Mouse (Mus musculus) ES-E14 (cell line): Measurements from ENCODE around the gene Akt2. TPM values are rescaled to one million over a fixed set of nuclear protein-coding genes. Genes with fewer than 3 reads are reported as not detected.

Source experiments
- DNase-seq: peaks from one replicate; pipeline ENCODE4 v3.0.0-alpha.2; 2013; ENCODE audit warnings: low read depth, low spot score
- H3K27ac ChIP-seq: 2 replicates; pipeline ENCODE4 v1.5.1; 2012; ENCODE audit warnings: low read depth, mild to moderate bottlenecking, low read length, moderate library complexity, mixed read lengths; ENCODE audit not compliant: poor library complexity, insufficient read depth, severe bottlenecking
- H3K36me3 ChIP-seq: 2 replicates; pipeline ENCODE4 v1.6.1; 2012; ENCODE audit warnings: mild to moderate bottlenecking, low read length, moderate library complexity, mixed read lengths; ENCODE audit not compliant: control insufficient read depth, poor library complexity, insufficient read depth, severe bottlenecking
- H3K4me1 ChIP-seq, 2 experiments: fragments of 150-350 bp in 1 of 2; sonication (generic) in 1 of 2; 2 replicates each; pipeline ENCODE4 v1.6.1; 2012; ENCODE audit warnings: low read length in 2 of 2, mild to moderate bottlenecking in 1 of 2, mixed read lengths in 1 of 2; ENCODE audit not compliant: control insufficient read depth in 2 of 2, insufficient read depth in 2 of 2, poor library complexity in 1 of 2
- H3K4me3 ChIP-seq, 2 experiments: fragments of 150-350 bp in 1 of 2; sonication (generic) in 1 of 2; 2 replicates each; pipeline ENCODE4 v1.5.1; 2012; ENCODE audit warnings: low read length in 2 of 2, low read depth in 1 of 2, mild to moderate bottlenecking in 1 of 2, mixed read lengths in 1 of 2; ENCODE audit not compliant: insufficient read depth in 1 of 2, poor library complexity in 1 of 2, severe bottlenecking in 1 of 2
- H3K9ac ChIP-seq: 2 replicates; pipeline ENCODE4 v1.6.1; 2012; ENCODE audit warnings: low read depth, mild to moderate bottlenecking, low read length, mixed read lengths; ENCODE audit not compliant: poor library complexity, insufficient read depth, severe bottlenecking
- H3K9me3 ChIP-seq: fragments of 150-350 bp; sonication (generic); 2 replicates; pipeline ENCODE4 v1.6.1; 2012; ENCODE audit warnings: low read depth, mild to moderate bottlenecking, low read length; ENCODE audit not compliant: control insufficient read depth, insufficient read depth
- CHD2 ChIP-seq: IDR thresholded peaks from 2 replicates; pipeline ENCODE4 v1.6.1; 2014; ENCODE audit warnings: mild to moderate bottlenecking, low read depth, low read length, inconsistent platforms
- HCFC1 ChIP-seq: IDR thresholded peaks from 2 replicates; pipeline ENCODE4 v1.6.1; 2012; ENCODE audit warnings: low read length, inconsistent platforms, borderline replicate concordance; ENCODE audit not compliant: insufficient read depth
- MAFK ChIP-seq: IDR thresholded peaks from 2 replicates; pipeline ENCODE4 v1.6.1; 2014; ENCODE audit warnings: mild to moderate bottlenecking, low read depth, low read length, inconsistent platforms; ENCODE audit not compliant: insufficient read depth
- ZC3H11A ChIP-seq: IDR thresholded peaks from 2 replicates; pipeline ENCODE4 v1.6.1; 2012; ENCODE audit warnings: low read depth, mild to moderate bottlenecking, inconsistent platforms, low read length, borderline replicate concordance
- ZNF384 ChIP-seq: IDR thresholded peaks from 2 replicates; pipeline ENCODE4 v1.6.1; 2012; ENCODE audit warnings: low read depth, low read length, inconsistent platforms
- in situ Hi-C, 2 experiments: fragments of 600-800 bp; cut with MboI; formaldehyde crosslinking; loops; one replicate each; pipeline ENCODE4 v1.15.1; 2025; ENCODE audit warnings: low sequenced_read_pairs in 2 of 2, inconsistent platforms in 1 of 2; ENCODE audit not compliant: unreplicated experiment in 2 of 2
- total RNA-seq: library from RNA; depleted of rRNA; stranded (reverse); fragments of 300-350 nt; gene quantifications from 2 replicates; pipeline ENCODE4 v1.2.3, GENCODE M21; 2012; rRNA removed

Gene Akt2
- 42.2 and 44.8 TPM in 2 replicates for total RNA-seq

DNA sequence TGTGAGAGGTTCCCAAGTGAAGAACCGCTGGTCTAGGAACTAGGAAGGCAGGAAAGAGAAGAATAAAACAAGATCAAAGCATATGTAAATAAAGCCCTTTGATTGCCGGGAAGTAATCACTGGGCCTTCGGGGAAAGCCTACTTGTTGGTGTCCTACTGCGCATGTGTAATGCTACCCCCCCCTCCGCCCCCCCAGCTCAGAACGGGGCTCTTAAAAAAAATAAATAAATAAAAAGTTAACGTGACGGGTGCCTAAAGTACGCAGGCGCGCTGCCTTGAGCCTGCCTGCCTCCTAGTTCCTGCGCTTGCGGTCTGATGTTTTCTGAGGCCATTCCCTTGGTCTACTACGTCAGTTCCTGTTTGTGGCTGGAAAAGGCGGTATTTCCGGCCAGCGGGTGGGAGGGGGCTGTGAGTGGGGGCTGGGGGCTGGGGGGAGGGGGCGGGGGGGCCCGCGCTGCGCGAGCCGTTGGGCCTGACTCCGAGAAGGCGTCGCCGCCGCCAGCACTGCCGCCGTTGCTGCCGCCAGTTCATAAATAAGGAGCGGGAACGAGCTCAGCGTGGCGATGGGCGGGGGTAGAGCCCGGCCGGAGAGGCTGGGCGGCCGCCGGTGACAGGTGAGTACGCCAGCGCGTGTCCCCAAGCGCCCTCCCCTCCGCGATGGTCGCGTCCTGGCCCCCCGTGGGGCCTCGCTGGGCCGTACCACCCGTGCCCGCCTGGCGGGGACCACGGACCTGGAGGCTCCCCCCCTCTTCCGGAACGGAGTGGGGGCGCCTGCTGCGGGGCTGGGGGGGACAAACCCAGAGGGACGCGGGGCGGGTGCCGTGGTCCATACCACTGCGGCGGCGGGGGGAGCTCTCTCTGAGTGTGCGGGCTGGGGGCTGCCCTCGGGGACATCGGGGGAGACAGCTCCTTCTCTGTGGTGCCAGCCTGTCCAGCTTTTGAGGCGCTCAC is at the start of gene Akt2:
Gene Akt2 (plus strand): TSS at position 287 of the 951 bp plus-strand sequence.
- TF ChIP-seq CHD2 (no peak), MAFK (no peak), ZC3H11A (no peak), HCFC1 (peak; percentile 63; the same call in 1 of the 2 replicates), ZNF384 (peak; percentile 44; the same call in 1 of the 2 replicates)
- Histone ChIP-seq H3K27ac (peak within 1 kb of the TSS; percentile 99), H3K36me3 (peaks cover 11% of the 10 kb centered on the region; the same call in 1 of the 2 replicates), H3K4me1 (peaks cover 8 to 16% of the 10 kb centered on the region in 2 experiments), H3K9me3 (no peaks in the 10 kb centered on the region), H3K9ac (peak within 1 kb of the TSS; percentile 97), H3K4me3 (peak within 1 kb of the TSS; percentile 78 to 94)
- DNase-seq = peak; percentile 86
- in situ Hi-C loops = no loop called here

DNA sequence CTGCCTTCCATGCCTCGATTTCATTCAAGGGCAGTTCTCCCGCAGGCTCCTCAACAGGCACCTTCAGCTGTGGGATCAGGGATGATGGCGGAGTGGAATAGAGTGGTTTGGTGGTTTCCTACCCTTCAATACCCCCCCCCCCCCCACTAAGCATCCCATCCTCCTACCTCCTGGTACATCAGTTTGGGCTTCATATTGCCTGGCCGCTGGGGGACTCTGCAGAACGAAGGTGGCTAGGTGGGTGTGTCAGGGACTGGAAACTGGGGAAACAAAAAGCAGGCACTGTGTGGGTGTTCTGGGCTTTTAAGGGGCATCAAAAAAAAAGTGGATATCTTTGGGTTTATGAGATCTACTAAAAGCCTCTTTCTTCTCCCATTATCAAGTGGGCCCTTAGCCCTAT is 49.4 kb upstream of the Akt2 start:
- H3K27ac ChIP-seq = no peak overlapping the region
- H3K9ac ChIP-seq = no peak overlapping the region
- 0 out of 4 replicates have a peak overlapping the region, but pooled peaks of 1 of the 2 experiments have one; percentile 0 for H3K4me3 ChIP-seq
- no peaks in the 10 kb centered on the region for H3K9me3 ChIP-seq
- no peak for TF ChIP-seq ZNF384
- H3K4me1 ChIP-seq = peaks cover 3 to 13% of the 10 kb centered on the region in 2 experiments; a peak in 3 of 4 replicates
- H3K36me3 ChIP-seq = peaks cover 28% of the 10 kb centered on the region; the same call in 1 of the 2 replicates
- no peak for DNase-seq
- in situ Hi-C loops = no loop called here

DNA sequence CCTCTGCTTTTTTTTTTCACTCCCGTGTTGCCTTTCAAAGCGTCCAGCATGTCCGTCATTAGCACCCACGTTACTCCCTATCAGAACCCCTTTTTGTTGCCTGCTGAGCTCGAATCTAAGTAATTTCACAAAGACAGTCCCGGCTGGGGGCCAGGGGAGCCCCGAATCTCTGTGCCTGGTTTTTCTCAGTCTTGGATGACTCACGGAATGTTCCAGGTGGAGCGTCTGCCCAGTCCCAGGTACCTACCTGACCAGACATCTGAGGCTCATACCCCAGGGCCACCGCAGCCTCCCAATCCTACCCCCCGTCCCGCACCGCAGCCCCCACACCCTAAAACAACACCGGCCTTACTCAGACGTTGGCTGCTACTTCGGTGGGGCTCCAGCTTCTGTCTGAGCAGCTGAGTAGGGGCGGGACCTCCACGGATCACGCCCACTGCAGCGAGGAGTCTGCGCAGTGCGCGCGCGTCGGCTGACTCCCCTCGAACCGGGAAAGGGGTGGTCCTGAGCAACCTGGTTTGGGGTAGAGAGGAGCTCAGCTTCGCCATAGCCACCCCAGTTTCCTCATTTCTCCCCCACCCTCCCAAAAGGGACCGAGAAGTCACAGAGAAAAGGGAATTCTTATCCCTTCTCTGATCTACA is 48.8 kb upstream of the Akt2 start:
- TF ChIP-seq HCFC1 = no peak
- no peak for TF ChIP-seq ZC3H11A
- TF ChIP-seq CHD2 = no peak
- TF ChIP-seq ZNF384 = no peak
- TF ChIP-seq MAFK = no peak
- Histone ChIP-seq H3K9ac (peak overlapping the region; percentile 78), H3K9me3 (no peaks in the 10 kb centered on the region), H3K36me3 (peaks cover 24% of the 10 kb centered on the region; the same call in 1 of the 2 replicates), H3K4me1 (peaks cover 3 to 13% of the 10 kb centered on the region in 2 experiments; a peak in 3 of 4 replicates), H3K27ac (no peak overlapping the region), H3K4me3 (peak overlapping the region; percentile 69 to 74)
- DNase-seq = peak; percentile 48
- in situ Hi-C loops = no loop called here

DNA sequence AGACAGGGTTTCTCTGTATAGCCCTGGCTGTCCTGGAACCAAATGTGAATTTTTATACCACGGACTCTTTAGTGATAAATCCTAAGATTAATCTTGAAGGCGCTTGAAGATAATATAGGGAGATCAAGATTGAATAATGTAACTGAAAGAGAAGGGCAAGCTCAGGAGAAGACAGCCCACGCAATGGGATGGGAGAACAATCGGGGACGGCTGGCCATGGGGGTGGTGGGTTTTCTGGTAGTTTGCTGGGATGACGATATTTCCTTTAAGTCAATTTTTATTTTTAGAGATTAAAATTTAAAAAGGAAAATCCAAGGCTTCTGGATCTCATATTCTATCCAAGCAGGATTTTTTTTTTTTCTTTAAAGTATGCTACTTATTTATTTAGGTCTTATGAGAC is 48.3 kb upstream of the Akt2 start:
- H3K4me3 ChIP-seq = peak overlapping the region in 1 of 2 experiments; percentile 74; a peak in 2 of 4 replicates

More for the DNA sequence above, 48.3 kb upstream of the Akt2 start:
- in situ Hi-C loops = no loop called here
- Histone ChIP-seq H3K9me3 (no peaks in the 10 kb centered on the region), H3K27ac (no peak overlapping the region), H3K9ac (no peak overlapping the region), H3K36me3 (peaks cover 23% of the 10 kb centered on the region; the same call in 1 of the 2 replicates), H3K4me1 (peaks cover 3 to 13% of the 10 kb centered on the region in 2 experiments; a peak in 3 of 4 replicates)
- no peak for DNase-seq
- TF ChIP-seq CHD2 = no peak
- no peak for TF ChIP-seq ZC3H11A
- no peak for TF ChIP-seq ZNF384
- TF ChIP-seq HCFC1 = no peak
- TF ChIP-seq MAFK = no peak
